Mouse (Mus musculus): ENCODE data around the gene Mospd3.

Gene Mospd3

DNA sequence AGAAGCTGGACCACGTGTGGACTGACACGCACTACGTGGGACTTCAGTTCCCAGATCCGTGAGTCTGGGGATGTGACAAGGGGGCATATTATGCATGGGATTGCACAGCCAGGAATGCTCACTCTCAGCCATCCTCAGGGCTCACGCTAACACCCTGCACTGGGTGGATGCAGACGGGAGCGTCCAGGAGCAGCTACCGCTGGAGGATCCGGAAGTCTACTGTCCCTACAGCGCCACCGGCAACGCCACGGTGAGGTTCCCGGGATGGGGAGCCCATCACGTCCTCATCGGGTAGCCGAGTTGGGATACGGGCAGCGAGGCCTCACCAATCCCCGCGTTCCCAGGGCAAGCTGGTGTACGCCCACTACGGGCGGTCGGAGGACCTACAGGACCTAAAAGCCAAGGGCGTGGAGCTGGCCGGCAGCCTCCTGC lies 26.4 kb downstream of the Mospd3 start:
- WGBS = 11% methylated on average over 27 of the region's 27 CpGs

DNA sequence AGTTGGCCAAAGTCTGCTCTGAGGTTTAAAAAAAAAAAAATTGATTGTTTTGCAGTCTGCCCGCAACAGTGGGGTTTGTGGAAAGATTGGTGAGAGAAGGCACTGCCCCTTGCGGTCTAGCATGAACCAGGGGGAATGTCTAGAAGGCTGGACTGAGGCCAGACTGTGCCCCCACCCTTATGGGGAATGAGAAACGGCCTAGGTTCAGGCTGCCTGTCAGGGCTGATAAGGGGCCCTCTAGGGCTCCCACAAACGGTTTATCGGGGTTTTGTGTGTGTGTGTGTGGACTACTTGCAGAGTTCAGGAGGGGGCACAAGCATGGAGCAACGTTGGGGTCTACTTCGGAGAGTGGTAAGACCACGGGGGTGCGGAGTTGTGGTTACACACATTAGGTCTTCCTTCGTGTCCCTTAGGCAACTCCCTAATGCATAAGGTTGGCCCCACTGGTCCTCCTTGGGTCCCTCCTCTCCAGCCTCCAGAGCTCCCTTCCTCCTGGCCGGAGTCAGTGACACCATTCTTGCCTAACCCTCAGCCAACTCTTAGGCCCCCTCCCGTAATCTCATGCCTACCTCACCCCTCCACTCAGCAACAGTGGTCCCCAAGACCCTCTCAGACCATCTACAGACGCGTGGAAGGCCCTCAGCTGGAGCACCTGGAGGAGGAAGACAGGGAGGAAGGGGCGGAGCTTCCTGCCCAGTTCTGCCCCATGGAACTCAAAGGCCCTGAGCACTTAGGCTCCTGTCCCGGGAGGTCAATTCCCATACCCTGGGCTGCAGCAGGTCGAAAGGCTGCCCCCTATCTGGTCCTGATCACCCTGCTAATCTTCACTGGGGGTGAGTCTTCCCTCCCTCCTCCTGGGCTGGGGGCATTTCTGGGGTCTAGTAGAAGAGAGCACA lies 29.9 kb downstream of the Mospd3 start:
- WGBS = 75% methylated on average over 17 of the region's 17 CpGs

DNA sequence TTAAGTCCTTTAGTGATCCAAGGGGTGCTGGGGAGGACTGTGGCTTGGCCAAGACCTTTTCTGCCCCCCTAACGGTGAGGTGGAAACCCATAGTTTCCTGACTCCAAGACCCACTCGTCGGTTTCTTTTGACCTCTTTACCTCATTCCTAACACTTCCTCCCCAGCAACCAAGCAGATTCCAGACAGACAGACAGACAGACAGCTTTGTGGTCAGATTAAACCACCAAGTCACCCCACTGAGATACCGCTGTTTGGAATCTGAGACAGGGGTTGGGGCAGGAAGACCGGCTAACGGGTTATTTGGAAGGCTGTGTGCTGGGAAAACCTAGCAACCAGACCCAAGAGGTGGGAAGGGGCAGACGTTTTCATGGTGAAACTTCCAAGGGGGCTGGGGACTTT lies 30.7 kb downstream of the Mospd3 start:
- WGBS = 60% methylated on average over 7 of the region's 7 CpGs

DNA sequence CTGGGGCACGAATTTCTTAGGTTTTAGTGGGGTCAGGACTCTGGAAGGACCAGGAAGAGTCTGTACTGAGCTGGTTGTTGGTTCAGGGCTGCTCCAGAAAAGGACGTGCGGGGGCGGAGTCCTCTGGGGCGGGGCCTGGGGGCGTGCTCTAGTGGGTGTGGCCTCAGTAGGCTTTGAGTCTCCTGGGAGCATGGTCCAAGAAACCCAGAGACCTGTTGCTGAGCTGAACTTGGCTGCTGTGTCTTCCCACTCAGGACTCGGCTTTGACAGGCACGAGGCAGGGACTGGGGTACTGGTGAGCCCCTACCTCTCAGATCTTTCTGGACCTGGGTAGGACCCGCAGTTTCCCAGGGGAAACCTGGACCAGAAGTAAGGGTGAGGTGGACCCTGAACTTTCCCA lies 31.2 kb downstream of the Mospd3 start, which contains the start of gene Tfr2:
Gene Tfr2 (plus strand): TSS at position 176 of the 400 bp plus-strand sequence.
- WGBS = 39% methylated on average over 9 of the region's 9 CpGs

DNA sequence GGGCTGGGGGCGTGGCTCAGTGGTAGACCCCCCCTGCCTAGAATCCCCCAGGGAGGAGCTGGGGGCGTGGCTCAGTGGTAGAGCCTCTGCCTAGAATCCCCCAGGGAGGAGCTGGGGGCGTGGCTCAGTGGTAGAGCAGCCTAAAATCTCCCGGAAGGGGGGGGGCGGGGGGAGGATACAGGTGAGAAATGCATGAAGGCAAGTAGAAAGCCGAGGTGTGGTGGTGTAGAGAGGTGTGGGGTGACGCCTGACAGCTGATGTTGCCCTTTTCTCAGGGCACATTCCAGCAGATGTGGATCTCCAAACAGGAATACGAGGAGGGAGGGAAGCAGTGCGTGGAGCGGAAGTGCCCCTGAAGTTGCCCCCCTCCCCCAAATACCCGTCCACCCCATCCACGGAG lies 31.8 kb downstream of the Mospd3 start:
- WGBS = 77% methylated on average over 12 of the region's 12 CpGs

DNA sequence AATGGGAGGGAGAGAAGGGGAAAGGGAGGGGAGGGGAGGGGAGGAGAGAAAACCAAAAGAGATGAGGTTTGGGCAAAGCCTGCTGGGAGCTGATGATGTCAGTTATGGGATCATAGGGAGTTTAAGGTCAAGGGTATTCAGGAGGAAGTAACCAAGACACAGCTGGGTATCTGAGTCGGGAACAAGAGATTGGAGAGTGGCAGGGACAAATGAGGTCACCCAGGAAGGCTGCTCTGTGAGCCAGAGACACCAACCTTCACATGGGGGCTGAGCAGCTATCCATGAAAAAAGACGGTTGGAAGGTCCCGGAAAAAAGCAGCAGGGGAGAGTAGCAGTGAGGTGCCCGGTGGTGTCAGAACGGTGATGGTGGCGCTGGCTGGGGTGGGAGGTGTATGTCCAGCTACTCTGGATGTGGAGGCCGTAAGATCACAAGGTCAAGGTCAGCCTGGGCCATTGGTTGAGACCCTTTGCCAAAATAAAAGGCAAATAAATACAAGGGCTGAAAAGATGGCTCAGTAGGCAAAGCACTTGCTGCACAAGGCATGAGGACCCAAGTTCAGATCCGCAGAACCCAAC lies 32.5 kb downstream of the Mospd3 start:
- WGBS = 80% methylated on average over 8 of the region's 8 CpGs

DNA sequence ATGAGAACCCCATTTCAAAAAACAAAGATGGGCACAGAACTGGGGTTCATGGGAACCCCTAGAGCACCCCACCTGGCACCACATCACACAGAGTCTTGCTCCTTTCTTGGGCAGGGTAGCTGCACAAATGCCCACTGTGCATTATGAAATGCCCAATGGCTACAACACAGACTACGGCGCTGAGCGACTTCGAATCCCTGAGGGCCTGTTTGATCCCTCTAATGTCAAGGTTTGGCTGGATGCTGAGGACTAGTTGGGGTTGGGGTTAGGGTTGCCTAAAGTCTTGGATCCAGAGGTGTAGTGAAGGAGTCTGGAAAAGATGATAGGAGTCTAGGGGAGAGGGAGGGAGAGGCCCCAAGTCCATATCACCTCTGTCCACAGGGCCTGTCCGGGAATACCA lies 34.4 kb downstream of the Mospd3 start:
- 94% methylated on average over 5 of the region's 5 CpGs for WGBS

DNA sequence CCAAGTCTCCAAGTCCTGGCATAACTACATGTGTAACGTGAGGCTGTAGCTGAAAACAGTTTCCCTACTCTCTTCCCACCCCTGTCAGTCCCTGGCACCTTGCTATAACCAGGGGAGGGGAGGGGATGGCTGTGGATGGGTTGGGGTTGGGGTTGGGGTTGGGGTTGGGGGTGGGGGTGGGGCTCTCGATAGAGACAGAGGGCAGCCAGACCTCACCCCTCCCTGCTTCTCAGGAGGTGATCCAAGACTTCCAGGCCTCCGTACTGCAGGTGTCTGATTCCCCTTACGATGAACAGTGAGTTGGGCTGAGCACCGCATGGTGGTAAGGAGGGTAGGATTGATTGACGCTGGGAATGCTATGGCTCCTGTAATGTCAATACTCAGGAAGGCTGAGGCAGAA lies 35.1 kb downstream of the Mospd3 start:
- WGBS = 78% methylated on average over 6 of the region's 6 CpGs

DNA sequence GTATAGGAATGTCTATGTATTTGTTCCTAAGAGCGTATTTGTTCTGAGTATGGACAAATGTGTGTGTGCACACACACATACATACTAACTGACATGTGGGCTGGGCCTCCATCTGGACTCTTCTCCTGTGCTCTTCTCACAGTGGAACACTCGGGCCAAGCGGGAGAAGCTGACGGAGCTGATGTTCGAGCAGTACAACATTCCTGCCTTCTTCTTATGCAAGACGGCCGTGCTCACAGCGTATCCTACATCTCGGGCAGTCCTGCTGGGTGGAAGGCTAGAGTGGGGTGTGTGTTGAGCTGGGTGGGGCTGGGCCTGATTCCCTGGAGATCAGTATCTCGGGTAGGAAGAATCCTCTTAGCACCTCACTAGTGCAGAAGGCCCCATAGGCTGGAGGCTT lies 37.9 kb downstream of the Mospd3 start:
- 48% methylated on average over 10 of the region's 10 CpGs for WGBS

DNA sequence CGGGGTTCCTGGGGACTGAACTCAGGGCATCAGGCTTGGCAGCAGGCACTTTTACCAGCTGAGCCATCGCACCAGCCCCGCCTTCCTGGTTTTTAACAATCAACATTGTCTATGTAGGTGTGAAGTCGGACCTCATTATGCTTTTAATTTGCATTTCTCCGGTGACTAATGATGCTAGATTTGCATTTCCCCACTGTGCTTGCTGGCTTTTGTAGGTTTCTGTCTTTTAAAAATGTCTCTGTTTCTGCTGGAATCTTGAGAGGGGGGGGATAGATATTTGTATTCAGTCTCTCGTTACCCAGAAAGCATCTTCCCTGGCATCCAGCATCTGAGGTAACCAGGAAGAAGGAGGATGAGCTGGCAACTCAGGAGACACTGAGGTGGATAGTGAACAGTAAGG lies 39.3 kb downstream of the Mospd3 start:
- WGBS = 30% methylated on average over 6 of the region's 6 CpGs

DNA sequence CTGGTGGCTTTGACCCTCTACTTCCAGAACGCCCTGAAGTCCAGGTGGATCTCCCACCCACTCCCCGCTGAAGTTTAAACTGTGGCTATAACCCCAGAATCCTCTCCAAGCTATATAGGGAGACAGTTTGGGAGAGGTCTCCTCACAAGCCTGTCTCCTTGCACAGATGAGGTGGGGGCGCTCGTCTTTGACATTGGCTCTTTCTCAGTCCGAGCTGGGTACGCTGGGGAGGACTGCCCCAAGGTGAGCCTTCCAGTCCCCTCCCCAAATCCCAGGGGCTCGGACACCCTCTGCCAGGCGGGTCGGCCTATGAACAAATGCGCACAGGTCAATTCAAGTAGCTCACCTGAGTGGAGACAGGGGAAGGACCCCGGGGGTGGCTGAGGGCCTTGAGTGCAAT lies 47.0 kb downstream of the Mospd3 start:
- WGBS = 46% methylated on average over 11 of the region's 11 CpGs

DNA sequence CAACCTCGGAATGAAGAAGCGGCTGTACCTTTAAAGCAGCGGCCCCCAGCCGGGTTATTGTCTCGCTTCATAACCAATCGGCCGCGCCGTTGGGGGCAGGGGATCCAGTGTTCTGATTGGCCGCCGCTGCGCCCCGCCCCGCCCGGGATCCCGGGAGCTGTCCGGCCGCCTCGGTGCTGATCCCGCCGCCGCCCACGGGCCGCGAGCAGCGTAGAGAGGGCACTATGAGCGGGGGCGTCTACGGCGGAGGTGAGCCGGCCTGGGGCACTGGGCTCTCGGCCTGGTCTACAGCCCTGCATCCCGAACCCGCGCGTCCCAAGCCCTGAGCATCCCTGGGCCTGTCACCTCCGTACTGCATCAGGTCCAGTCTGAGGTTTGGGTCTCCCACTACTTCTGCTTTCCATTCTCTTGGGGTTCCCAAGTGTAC lies 47.4 kb downstream of the Mospd3 start, which contains the start of gene Actl6b:
Gene Actl6b (plus strand): TSS at position 107 of the 427 bp plus-strand sequence.
- WGBS = 2% methylated on average over 37 of the region's 37 CpGs

DNA sequence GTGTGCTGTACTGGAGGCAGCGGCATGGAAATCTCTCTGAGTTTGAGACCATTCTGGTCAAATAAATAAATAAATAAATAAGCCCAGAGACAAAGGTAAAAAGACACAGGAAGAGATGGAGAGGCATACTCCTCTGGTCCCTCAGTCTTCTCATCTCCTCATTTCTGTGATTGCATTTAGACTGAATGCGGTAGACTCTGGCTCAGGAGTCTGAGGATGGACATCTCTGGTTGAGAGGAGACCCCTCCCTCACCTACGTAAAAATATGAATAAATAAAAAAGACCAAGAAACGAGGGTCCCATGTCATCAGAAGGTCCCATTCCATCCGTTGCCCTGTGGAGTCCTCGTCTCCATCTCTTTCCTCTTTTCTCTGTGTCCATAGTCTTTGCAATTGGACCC lies 47.9 kb downstream of the Mospd3 start:
- WGBS = 23% methylated on average over 6 of the region's 6 CpGs

DNA sequence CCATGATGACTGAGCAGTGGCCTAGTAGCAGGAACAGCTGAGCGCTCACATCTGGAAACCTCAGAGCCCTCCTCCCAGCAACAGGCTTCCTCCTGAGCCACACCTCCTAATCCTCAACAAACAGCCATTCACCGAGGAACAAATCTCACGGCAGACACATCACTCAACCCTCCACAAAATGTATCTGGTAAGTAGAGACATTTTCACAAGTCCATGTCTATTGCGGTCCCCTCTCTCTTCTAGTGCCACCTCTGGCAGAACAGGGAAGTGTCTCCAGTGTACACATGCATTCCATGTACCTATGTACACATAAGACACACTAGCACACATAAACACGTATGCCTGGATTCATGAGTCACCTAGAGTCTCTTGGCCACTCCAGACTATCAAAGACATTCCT lies 49.7 kb downstream of the Mospd3 start:
- 73% methylated on average over 5 of the region's 5 CpGs for WGBS

DNA sequence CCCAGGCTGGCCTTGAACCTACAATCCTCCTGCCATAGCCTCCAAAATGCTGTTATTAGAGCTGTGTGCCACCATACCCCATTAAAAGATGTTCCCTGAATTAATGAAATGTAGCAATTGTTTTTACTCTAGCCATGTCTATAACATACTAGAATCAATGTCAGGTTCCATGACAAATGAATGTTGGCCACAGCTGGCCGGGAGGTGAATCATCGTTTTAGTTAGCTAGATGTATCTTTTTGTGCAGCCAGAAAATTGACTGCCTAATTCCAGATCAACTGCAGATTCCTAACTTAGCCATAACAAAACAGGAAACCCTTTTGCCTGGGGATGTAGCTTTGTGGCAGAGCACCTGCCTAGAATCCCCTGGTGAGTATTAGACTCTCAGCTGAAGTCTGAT lies 51.0 kb downstream of the Mospd3 start:
- WGBS = 94% methylated on average over 2 of the region's 2 CpGs

Measured in cerebral cortex, adult 2 months (tissue).